Mouse (Mus musculus): ENCODE measurements around the gene Rsph9. TPM values are rescaled to one million over a fixed set of nuclear protein-coding genes. Genes with fewer than 3 reads are reported as not detected.

Gene Rsph9
- polyA plus RNA-seq, 1 experiment: 2.5 TPM

GRCm38 (mm10) chr17:46159236-46159635, 15.2 kb upstream of the Rsph9 start:
- Histone ChIP-seq H3K27me3 (ENCODE audit: control insufficient read depth, insufficient read depth, insufficient read length) (no peaks in the 10 kb centered on the region), H3K79me2 (ENCODE audit: control insufficient read depth, insufficient read depth) (peaks cover 18% of the 10 kb centered on the region), H3K79me3 (ENCODE audit: low read depth) (peaks cover 5% of the 10 kb centered on the region), H3ac (ENCODE audit: control insufficient read depth, insufficient read length, low read depth) (no peak overlapping the region), H3K36me3 (ENCODE audit: control insufficient read depth, insufficient read depth) (peaks cover 5% of the 10 kb centered on the region), H3K4me3 (ENCODE audit: insufficient read depth, poor library complexity, severe bottlenecking) (no peak overlapping the region)
- TF ChIP-seq MYOG (IDR thresholded peaks at IDR 0.05; ENCODE audit: control insufficient read depth, extremely low read depth, insufficient read length) (no peak), USF1 (IDR thresholded peaks at IDR 0.05; ENCODE audit: low read depth) (no peak), FOSL1 (IDR thresholded peaks at IDR 0.05; ENCODE audit: insufficient read depth, low read length, poor library complexity, severe bottlenecking) (no peak), MYOD1 (IDR thresholded peaks at IDR 0.05; ENCODE audit: control insufficient read depth, insufficient read length, low read depth) (no peak), CEBPB (IDR thresholded peaks at IDR 0.05; ENCODE audit: low read depth) (no peak), CTCF (IDR thresholded peaks at IDR 0.05; ENCODE audit: control insufficient read depth, insufficient read depth, insufficient read length) (no peak), MAX (IDR thresholded peaks at IDR 0.05) (no peak)

DNA sequence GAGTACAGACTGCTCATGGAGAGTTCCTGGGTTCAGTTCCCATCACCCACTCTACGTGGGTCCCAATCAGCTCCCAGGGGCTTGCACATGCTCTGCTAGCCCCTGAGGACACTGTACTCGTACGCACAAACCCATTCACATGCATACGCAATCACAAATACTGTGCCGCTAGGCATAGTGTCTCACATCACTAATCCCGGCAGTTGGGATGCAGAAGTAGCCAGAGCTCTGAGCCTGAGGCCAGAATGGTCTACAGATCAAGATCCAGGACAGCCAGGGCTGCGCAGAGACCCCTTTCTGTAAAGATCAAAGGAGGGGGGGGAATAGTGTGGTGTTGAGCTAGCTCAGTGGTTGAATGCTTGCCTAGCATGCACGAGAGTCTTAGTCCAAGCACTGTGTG, 13.1 kb upstream of the Rsph9 start:
- Histone ChIP-seq H3K4me3 (ENCODE audit: insufficient read depth, poor library complexity, severe bottlenecking) (no peak overlapping the region), H3K36me3 (ENCODE audit: control insufficient read depth, insufficient read depth) (no peaks in the 10 kb centered on the region), H3K79me3 (ENCODE audit: low read depth) (peaks cover 12% of the 10 kb centered on the region), H3K79me2 (ENCODE audit: control insufficient read depth, insufficient read depth) (peaks cover 23% of the 10 kb centered on the region), H3K27me3 (ENCODE audit: control insufficient read depth, insufficient read depth, insufficient read length) (no peaks in the 10 kb centered on the region), H3ac (ENCODE audit: control insufficient read depth, insufficient read length, low read depth) (no peak overlapping the region)
- TF ChIP-seq CEBPB (IDR thresholded peaks at IDR 0.05; ENCODE audit: low read depth) (no peak), FOSL1 (IDR thresholded peaks at IDR 0.05; ENCODE audit: insufficient read depth, low read length, poor library complexity, severe bottlenecking) (no peak), MYOG (IDR thresholded peaks at IDR 0.05; ENCODE audit: control insufficient read depth, extremely low read depth, insufficient read length) (no peak), CTCF (IDR thresholded peaks at IDR 0.05; ENCODE audit: control insufficient read depth, insufficient read depth, insufficient read length) (no peak), MYOD1 (IDR thresholded peaks at IDR 0.05; ENCODE audit: control insufficient read depth, insufficient read length, low read depth) (no peak), MAX (IDR thresholded peaks at IDR 0.05) (no peak), USF1 (IDR thresholded peaks at IDR 0.05; ENCODE audit: low read depth) (no peak)

- H3K27me3 ChIP-seq (ENCODE audit: control insufficient read depth, insufficient read depth, insufficient read length): no peaks in the 10 kb centered on the region
- H3ac ChIP-seq (ENCODE audit: control insufficient read depth, insufficient read length, low read depth): no peak overlapping the region
- peaks cover 16% of the 10 kb centered on the region for H3K79me3 ChIP-seq (ENCODE audit: low read depth)
- peaks cover 2% of the 10 kb centered on the region for H3K36me3 ChIP-seq (ENCODE audit: control insufficient read depth, insufficient read depth)
- H3K79me2 ChIP-seq (ENCODE audit: control insufficient read depth, insufficient read depth): peaks cover 23% of the 10 kb centered on the region
- TF ChIP-seq MYOD1 (IDR thresholded peaks at IDR 0.05; ENCODE audit: control insufficient read depth, insufficient read length, low read depth): no peak
- TF ChIP-seq USF1 (IDR thresholded peaks at IDR 0.05; ENCODE audit: low read depth): no peak
- no peak for TF ChIP-seq FOSL1 (IDR thresholded peaks at IDR 0.05; ENCODE audit: insufficient read depth, low read length, poor library complexity, severe bottlenecking)
- TF ChIP-seq MYOG (IDR thresholded peaks at IDR 0.05; ENCODE audit: control insufficient read depth, extremely low read depth, insufficient read length): no peak
- no peak for TF ChIP-seq MAX (IDR thresholded peaks at IDR 0.05)
- TF ChIP-seq CTCF (IDR thresholded peaks at IDR 0.05; ENCODE audit: control insufficient read depth, insufficient read depth, insufficient read length): no peak
- TF ChIP-seq CEBPB (IDR thresholded peaks at IDR 0.05; ENCODE audit: low read depth): no peak
- H3K4me3 ChIP-seq (ENCODE audit: insufficient read depth, poor library complexity, severe bottlenecking): no peak overlapping the region
Measured at GRCm38 (mm10) chr17:46156680-46157079, 12.7 kb upstream of the Rsph9 start.

GRCm38 (mm10) chr17:46154336-46154735, 10.3 kb upstream of the Rsph9 start:
- no peak overlapping the region for H3ac ChIP-seq (ENCODE audit: control insufficient read depth, insufficient read length, low read depth)
- H3K79me2 ChIP-seq (ENCODE audit: control insufficient read depth, insufficient read depth): peaks cover 25% of the 10 kb centered on the region
- peaks cover 19% of the 10 kb centered on the region for H3K79me3 ChIP-seq (ENCODE audit: low read depth)
- H3K4me3 ChIP-seq (ENCODE audit: insufficient read depth, poor library complexity, severe bottlenecking): no peak overlapping the region
- H3K27me3 ChIP-seq (ENCODE audit: control insufficient read depth, insufficient read depth, insufficient read length): no peaks in the 10 kb centered on the region
- no peak for TF ChIP-seq MAX (IDR thresholded peaks at IDR 0.05)
- no peak for TF ChIP-seq FOSL1 (IDR thresholded peaks at IDR 0.05; ENCODE audit: insufficient read depth, low read length, poor library complexity, severe bottlenecking)
- TF ChIP-seq CTCF (IDR thresholded peaks at IDR 0.05; ENCODE audit: control insufficient read depth, insufficient read depth, insufficient read length): no peak
- no peak for TF ChIP-seq CEBPB (IDR thresholded peaks at IDR 0.05; ENCODE audit: low read depth)
- no peak for TF ChIP-seq USF1 (IDR thresholded peaks at IDR 0.05; ENCODE audit: low read depth)
- no peak for TF ChIP-seq MYOG (IDR thresholded peaks at IDR 0.05; ENCODE audit: control insufficient read depth, extremely low read depth, insufficient read length)
- no peak for TF ChIP-seq MYOD1 (IDR thresholded peaks at IDR 0.05; ENCODE audit: control insufficient read depth, insufficient read length, low read depth)
- H3K36me3 ChIP-seq (ENCODE audit: control insufficient read depth, insufficient read depth): peaks cover 13% of the 10 kb centered on the region

- peak within 1 kb of the TSS; percentile 85 for H3ac ChIP-seq (ENCODE audit: control insufficient read depth, insufficient read length, low read depth)
Measured at GRCm38 (mm10) chr17:46152847-46153782, 9.1 kb upstream of the Rsph9 start, which contains the start of gene Mad2l1bp. Gene Mad2l1bp (minus strand): TSS chr17:46153553.

More at GRCm38 (mm10) chr17:46152847-46153782, 9.1 kb upstream of the Rsph9 start, which contains the start of gene Mad2l1bp:
- Histone ChIP-seq H3K27me3 (ENCODE audit: control insufficient read depth, insufficient read depth, insufficient read length) (no peaks in the 10 kb centered on the region), H3K4me3 (ENCODE audit: insufficient read depth, poor library complexity, severe bottlenecking) (peak within 1 kb of the TSS; percentile 50), H3K79me3 (ENCODE audit: low read depth) (peaks cover 19% of the 10 kb centered on the region), H3K36me3 (ENCODE audit: control insufficient read depth, insufficient read depth) (peaks cover 25% of the 10 kb centered on the region), H3K79me2 (ENCODE audit: control insufficient read depth, insufficient read depth) (peaks cover 27% of the 10 kb centered on the region)
- no peak for TF ChIP-seq CTCF (IDR thresholded peaks at IDR 0.05; ENCODE audit: control insufficient read depth, insufficient read depth, insufficient read length)
- TF ChIP-seq MYOG (IDR thresholded peaks at IDR 0.05; ENCODE audit: control insufficient read depth, extremely low read depth, insufficient read length): no peak
- no peak for TF ChIP-seq CEBPB (IDR thresholded peaks at IDR 0.05; ENCODE audit: low read depth)
- no peak for TF ChIP-seq USF1 (IDR thresholded peaks at IDR 0.05; ENCODE audit: low read depth)

Data from C2C12 (cell line).